Mouse (Mus musculus): Measurements from ENCODE around the gene Foxk1. TPM values are rescaled to one million over a fixed set of nuclear protein-coding genes. Genes with fewer than 3 reads are reported as not detected.

The Foxk1 gene
- polyA plus RNA-seq, 1 experiment from 2014 or later, result 6.4 TPM

GRCm38 (mm10) chr5:142432695-142433094 lies 31.4 kb downstream of the Foxk1 start:
- Histone ChIP-seq H3K4me3 (replicated peaks) (no peak overlapping the region), H3K4me2 (no peak overlapping the region), H3K9me3 (no peaks in the 10 kb centered on the region), H3K36me3 (peaks cover 27% of the 10 kb centered on the region), H3K27ac (peak overlapping the region; percentile 37), H3K27me3 (no peaks in the 10 kb centered on the region), H3K9ac (replicated peaks) (no peak overlapping the region), H3K4me1 (replicated peaks) (peaks cover 30% of the 10 kb centered on the region)
- 89% methylated on average over 4 of the region's 4 CpGs for WGBS
- ATAC-seq (ENCODE audit: insufficient number of reproducible peaks, insufficient read depth, low FRiP score, low TSS enrichment, low read depth), result no peak

GRCm38 (mm10) chr5:142434052-142434451 lies 32.8 kb downstream of the Foxk1 start:
- no peaks in the 10 kb centered on the region for H3K27me3 ChIP-seq
- H3K9ac ChIP-seq (replicated peaks), result no peak overlapping the region
- 0 out of 2 replicates have a peak overlapping the region, but pooled peaks have one; percentile 53 for H3K27ac ChIP-seq
- 93% methylated on average over 5 of the region's 5 CpGs for WGBS
- H3K4me3 ChIP-seq (replicated peaks), result no peak overlapping the region
- no peaks in the 10 kb centered on the region for H3K9me3 ChIP-seq
- no peak for ATAC-seq (ENCODE audit: insufficient number of reproducible peaks, insufficient read depth, low FRiP score, low TSS enrichment, low read depth)
- peaks cover 30% of the 10 kb centered on the region for H3K4me1 ChIP-seq (replicated peaks)
- H3K36me3 ChIP-seq, result peaks cover 39% of the 10 kb centered on the region
- no peak overlapping the region for H3K4me2 ChIP-seq

- Histone ChIP-seq H3K9ac (replicated peaks) (no peak overlapping the region), H3K27ac (no peak overlapping the region), H3K27me3 (no peaks in the 10 kb centered on the region), H3K9me3 (no peaks in the 10 kb centered on the region), H3K4me1 (replicated peaks) (peaks cover 33% of the 10 kb centered on the region), H3K4me3 (replicated peaks) (no peak overlapping the region), H3K36me3 (peaks cover 39% of the 10 kb centered on the region), H3K4me2 (no peak overlapping the region)
- no peak for ATAC-seq (ENCODE audit: insufficient number of reproducible peaks, insufficient read depth, low FRiP score, low TSS enrichment, low read depth)
- 95% methylated on average over 15 of the region's 15 CpGs for WGBS
Measured at GRCm38 (mm10) chr5:142435736-142436135, 34.4 kb downstream of the Foxk1 start.

- no peaks in the 10 kb centered on the region for H3K9me3 ChIP-seq
- no peak overlapping the region for H3K9ac ChIP-seq (replicated peaks)
- no peak overlapping the region for H3K4me3 ChIP-seq (replicated peaks)
- no peak overlapping the region for H3K4me2 ChIP-seq
- no peak for ATAC-seq (ENCODE audit: insufficient number of reproducible peaks, insufficient read depth, low FRiP score, low TSS enrichment, low read depth)
- H3K4me1 ChIP-seq (replicated peaks), result peaks cover 35% of the 10 kb centered on the region
- H3K27me3 ChIP-seq, result no peaks in the 10 kb centered on the region
- peaks cover 39% of the 10 kb centered on the region for H3K36me3 ChIP-seq
- WGBS, result 93% methylated on average over 16 of the region's 16 CpGs
- no peak overlapping the region for H3K27ac ChIP-seq
Measured at GRCm38 (mm10) chr5:142438380-142438938, 37.2 kb downstream of the Foxk1 start.

- Histone ChIP-seq H3K4me1 (replicated peaks) (peaks cover 39% of the 10 kb centered on the region), H3K4me3 (replicated peaks) (peak overlapping the region; percentile 37), H3K4me2 (peak overlapping the region; percentile 71), H3K9ac (replicated peaks) (peak overlapping the region; percentile 42; the same call in 1 of the 2 replicates), H3K36me3 (peaks cover 36% of the 10 kb centered on the region), H3K27me3 (no peaks in the 10 kb centered on the region), H3K27ac (peak overlapping the region; percentile 92), H3K9me3 (no peaks in the 10 kb centered on the region)
- peak; percentile 44 for ATAC-seq (ENCODE audit: insufficient number of reproducible peaks, insufficient read depth, low FRiP score, low TSS enrichment, low read depth)
- 2% methylated on average over 12 of the region's 12 CpGs for WGBS
Measured at GRCm38 (mm10) chr5:142439911-142440432, 38.7 kb downstream of the Foxk1 start.

- ATAC-seq (ENCODE audit: insufficient number of reproducible peaks, insufficient read depth, low FRiP score, low TSS enrichment, low read depth), result peak; percentile 89
- H3K4me3 ChIP-seq (replicated peaks), result peak overlapping the region; percentile 37
- 2% methylated on average over 19 of the region's 19 CpGs for WGBS
- peaks cover 29% of the 10 kb centered on the region for H3K36me3 ChIP-seq
- peak overlapping the region; percentile 92 for H3K27ac ChIP-seq
- no peaks in the 10 kb centered on the region for H3K9me3 ChIP-seq
- peak overlapping the region; percentile 71 for H3K4me2 ChIP-seq
- peaks cover 45% of the 10 kb centered on the region for H3K4me1 ChIP-seq (replicated peaks)
- H3K9ac ChIP-seq (replicated peaks), result peak overlapping the region; percentile 42; the same call in 1 of the 2 replicates
- H3K27me3 ChIP-seq, result no peaks in the 10 kb centered on the region
Measured at GRCm38 (mm10) chr5:142440451-142441147, 39.3 kb downstream of the Foxk1 start.

- H3K36me3 ChIP-seq, result peaks cover 21% of the 10 kb centered on the region
- H3K9ac ChIP-seq (replicated peaks), result no peak overlapping the region; the same call in 1 of the 2 replicates
- H3K27ac ChIP-seq, result peak overlapping the region; percentile 92
- peak overlapping the region; percentile 71 for H3K4me2 ChIP-seq
- H3K4me3 ChIP-seq (replicated peaks), result peak overlapping the region; percentile 37
- WGBS, result 68% methylated on average over 22 of the region's 22 CpGs
- H3K9me3 ChIP-seq, result no peaks in the 10 kb centered on the region
- H3K4me1 ChIP-seq (replicated peaks), result peaks cover 50% of the 10 kb centered on the region
- no peaks in the 10 kb centered on the region for H3K27me3 ChIP-seq
- ATAC-seq (ENCODE audit: insufficient number of reproducible peaks, insufficient read depth, low FRiP score, low TSS enrichment, low read depth), result 0 out of 2 replicates have a peak, but pooled peaks have one; percentile 11
Measured at GRCm38 (mm10) chr5:142441332-142442044, 40.2 kb downstream of the Foxk1 start.

GRCm38 (mm10) chr5:142442045-142442440 lies 40.7 kb downstream of the Foxk1 start:
- WGBS, result 87% methylated on average over 7 of the region's 7 CpGs
- Histone ChIP-seq H3K9me3 (no peaks in the 10 kb centered on the region), H3K27ac (peak overlapping the region; percentile 92; the same call in 1 of the 2 replicates), H3K9ac (replicated peaks) (no peak overlapping the region; the same call in 1 of the 2 replicates), H3K4me1 (replicated peaks) (peaks cover 50% of the 10 kb centered on the region), H3K4me2 (no peak overlapping the region), H3K27me3 (no peaks in the 10 kb centered on the region), H3K36me3 (peaks cover 17% of the 10 kb centered on the region; the same call in 1 of the 2 replicates), H3K4me3 (replicated peaks) (no peak overlapping the region)
- ATAC-seq (ENCODE audit: insufficient number of reproducible peaks, insufficient read depth, low FRiP score, low TSS enrichment, low read depth), result no peak

GRCm38 (mm10) chr5:142443514-142443913 lies 42.2 kb downstream of the Foxk1 start:
- H3K27ac ChIP-seq, result no peak overlapping the region
- no peak for ATAC-seq (ENCODE audit: insufficient number of reproducible peaks, insufficient read depth, low FRiP score, low TSS enrichment, low read depth)

GRCm38 (mm10) chr5:142443994-142444393 lies 42.7 kb downstream of the Foxk1 start:
- ATAC-seq (ENCODE audit: insufficient number of reproducible peaks, insufficient read depth, low FRiP score, low TSS enrichment, low read depth), result no peak
- Histone ChIP-seq H3K9me3 (no peaks in the 10 kb centered on the region), H3K27me3 (no peaks in the 10 kb centered on the region), H3K9ac (replicated peaks) (no peak overlapping the region), H3K36me3 (peaks cover 4% of the 10 kb centered on the region; the same call in 1 of the 2 replicates), H3K4me2 (no peak overlapping the region), H3K27ac (no peak overlapping the region), H3K4me1 (replicated peaks) (peaks cover 56% of the 10 kb centered on the region), H3K4me3 (replicated peaks) (no peak overlapping the region)
- WGBS, result 72% methylated on average over 14 of the region's 14 CpGs

More at GRCm38 (mm10) chr5:142443514-142443913, 42.2 kb downstream of the Foxk1 start:
- Histone ChIP-seq H3K4me3 (replicated peaks) (no peak overlapping the region), H3K9ac (replicated peaks) (no peak overlapping the region), H3K4me2 (no peak overlapping the region), H3K4me1 (replicated peaks) (peaks cover 58% of the 10 kb centered on the region), H3K9me3 (no peaks in the 10 kb centered on the region), H3K27me3 (no peaks in the 10 kb centered on the region), H3K36me3 (peaks cover 5% of the 10 kb centered on the region; the same call in 1 of the 2 replicates)
- 75% methylated on average over 15 of the region's 15 CpGs for WGBS
